Comparison of ENCODE assay signal across 8 mouse cellular contexts in genomic region chr5:100415761-100416590, GRCm38 (mm10). TPM values are rescaled to one million over a fixed set of nuclear protein-coding genes. Genes with fewer than 3 reads are reported as not detected.
A peak's percentile ranks its signal among the peaks of the same experiment; 100 is the strongest.
DNase-seq lines count a peak whose midpoint lies in the region; ATAC-seq and TF ChIP-seq lines count a peak whose summit lies in the region.

Gene Sec31a (minus strand): TSS chr5:100416234.

- peak; percentile 94 for ATAC-seq in CD4-positive, CD25-positive, alpha-beta regulatory T cell, adult 4 months
- ATAC-seq in heart, embryonic 15.5 days (replicated peaks; ENCODE audit: insufficient number of reproducible peaks, insufficient read depth, low FRiP score, low read depth): peak; percentile 97
- ATAC-seq in liver, embryonic 14.5 days (ENCODE audit: insufficient read depth): peak; percentile 95
- ATAC-seq in neural tube, embryonic 11.5 days (ENCODE audit: insufficient read depth, low FRiP score, low TSS enrichment): peak; percentile 97
- ATAC-seq in stomach, postnatal 0 days (ENCODE audit: low FRiP score, low TSS enrichment): peak; percentile 98

- DNase-seq in c-Kit-negative CD71-positive TER-119-positive erythroid progenitor cells, embryonic 14.5 days (ENCODE audit: low read depth, low spot score): peak; percentile 78
- DNase-seq in forebrain, embryonic 10.5 days (ENCODE audit: extremely low spot score, low spot score): peak; percentile 96
- peak; percentile 97 to 99 for DNase-seq in kidney, postnatal 25 days
- peak; percentile 88 for DNase-seq in liver, embryonic 14.5 days (ENCODE audit: low read depth in 3 of 3, low spot score in 3 of 3)
- DNase-seq in neural tube, embryonic 11.5 days (ENCODE audit: low spot score): peak; percentile 97
- peak; percentile 99 for DNase-seq in stomach, postnatal 0 days (ENCODE audit: low spot score)

- H3K4me1 ChIP-seq in forebrain, embryonic 10.5 days: peaks cover 18% of the 10 kb centered on the region
- H3K4me1 ChIP-seq in heart, embryonic 15.5 days (replicated peaks): peaks cover 37% of the 10 kb centered on the region
- peaks cover 12 to 17% of the 10 kb centered on the region in 2 experiments for H3K4me1 ChIP-seq in liver, embryonic 14.5 days (replicated peaks; ENCODE audit: control insufficient read depth in 2 of 2, insufficient read depth in 2 of 2, low read length in 1 of 2)
- H3K4me1 ChIP-seq in neural tube, embryonic 11.5 days (ENCODE audit: control insufficient read depth, insufficient read depth, low read length): peaks cover 4% of the 10 kb centered on the region; the same call in 1 of the 2 replicates
- no peaks in the 10 kb centered on the region; the same call in 1 of the 2 replicates for H3K4me1 ChIP-seq in stomach, postnatal 0 days (replicated peaks; ENCODE audit: control insufficient read depth, insufficient read depth)

- peak within 1 kb of the TSS; percentile 91 for H3K27ac ChIP-seq in forebrain, embryonic 10.5 days
- H3K27ac ChIP-seq in heart, embryonic 15.5 days: peak within 1 kb of the TSS; percentile 96
- peak within 1 kb of the TSS; percentile 81 for H3K27ac ChIP-seq in liver, embryonic 14.5 days
- peak within 1 kb of the TSS; percentile 83 for H3K27ac ChIP-seq in neural tube, embryonic 11.5 days (ENCODE audit: low read depth, low read length)
- peak within 1 kb of the TSS; percentile 94 for H3K27ac ChIP-seq in stomach, postnatal 0 days (replicated peaks)

- no peaks in the 10 kb centered on the region for H3K9me3 ChIP-seq in forebrain, embryonic 10.5 days
- H3K9me3 ChIP-seq in heart, embryonic 15.5 days (replicated peaks): no peaks in the 10 kb centered on the region
- H3K9me3 ChIP-seq in liver, embryonic 14.5 days (ENCODE audit: control insufficient read depth, low read length): no peaks in the 10 kb centered on the region
- H3K9me3 ChIP-seq in neural tube, embryonic 11.5 days (ENCODE audit: control insufficient read depth, low read length): no peaks in the 10 kb centered on the region
- no peaks in the 10 kb centered on the region for H3K9me3 ChIP-seq in stomach, postnatal 0 days (ENCODE audit: control insufficient read depth, low read length)

- H3K4me2 ChIP-seq in heart, embryonic 15.5 days: peak within 1 kb of the TSS; percentile 73
- peak within 1 kb of the TSS; percentile 93 for H3K4me2 ChIP-seq in liver, embryonic 14.5 days (ENCODE audit: low read depth)
- peak within 1 kb of the TSS; percentile 56 for H3K4me2 ChIP-seq in neural tube, embryonic 11.5 days (ENCODE audit: low read depth)
- peak within 1 kb of the TSS; percentile 57 for H3K4me2 ChIP-seq in stomach, postnatal 0 days (replicated peaks; ENCODE audit: low read depth)

- H3K4me3 ChIP-seq in forebrain, embryonic 10.5 days: peak within 1 kb of the TSS; percentile 87
- peak within 1 kb of the TSS; percentile 96 for H3K4me3 ChIP-seq in heart, embryonic 15.5 days
- peak within 1 kb of the TSS; percentile 84 to 87 for H3K4me3 ChIP-seq in liver, embryonic 14.5 days (ENCODE audit: insufficient read depth in 1 of 2, low read depth in 2 of 2, low read length in 2 of 2)
- H3K4me3 ChIP-seq in neural tube, embryonic 11.5 days (ENCODE audit: low read depth, low read length): peak within 1 kb of the TSS; percentile 79
- peak within 1 kb of the TSS; percentile 85 for H3K4me3 ChIP-seq in stomach, postnatal 0 days (ENCODE audit: low read depth, low read length)

- peak within 1 kb of the TSS; percentile 93 for H3K9ac ChIP-seq in heart, embryonic 15.5 days
- H3K9ac ChIP-seq in liver, embryonic 14.5 days (replicated peaks): peak within 1 kb of the TSS; percentile 79
- peak within 1 kb of the TSS; percentile 82 for H3K9ac ChIP-seq in neural tube, embryonic 11.5 days (ENCODE audit: low read length)
- peak within 1 kb of the TSS; percentile 91 for H3K9ac ChIP-seq in stomach, postnatal 0 days (ENCODE audit: low read length)

- WGBS in forebrain, embryonic 10.5 days: under 1% methylated on average over 81 of the region's 82 CpGs
- WGBS in heart, embryonic 15.5 days: under 1% methylated on average over 69 of the region's 82 CpGs
- WGBS in liver, embryonic 14.5 days (ENCODE audit: insufficient replicate concordance): under 1% methylated on average over 61 of the region's 82 CpGs
- WGBS in neural tube, embryonic 11.5 days: 0% methylated on average over 80 of the region's 82 CpGs
- WGBS in stomach, postnatal 0 days: under 1% methylated on average over 76 of the region's 82 CpGs

- 0 out of 2 replicates have a peak, but pooled peaks have one; percentile 34 for TF ChIP-seq CTCF in liver, embryonic 14.5 days (IDR thresholded peaks at IDR 0.05; ENCODE audit: low read depth)
- peak; percentile 38 for TF ChIP-seq CTCF in stomach, postnatal 0 days (IDR thresholded peaks at IDR 0.05; ENCODE audit: low read depth)

- peaks cover 37% of the 10 kb centered on the region for H3K36me3 ChIP-seq in forebrain, embryonic 10.5 days (replicated peaks)
- H3K36me3 ChIP-seq in heart, embryonic 15.5 days: peaks cover 27% of the 10 kb centered on the region
- peaks cover 15% of the 10 kb centered on the region for H3K36me3 ChIP-seq in liver, embryonic 14.5 days (replicated peaks; ENCODE audit: control insufficient read depth, insufficient read depth, low read depth)
- peaks cover 11% of the 10 kb centered on the region for H3K36me3 ChIP-seq in neural tube, embryonic 11.5 days (ENCODE audit: control insufficient read depth, insufficient read depth, low read length)
- peaks cover 11% of the 10 kb centered on the region; the same call in 1 of the 2 replicates for H3K36me3 ChIP-seq in stomach, postnatal 0 days (ENCODE audit: control insufficient read depth, insufficient read depth, low read length)

- no peak; the same call in 1 of the 2 replicates for TF ChIP-seq EP300 in liver, embryonic 14.5 days (IDR thresholded peaks at IDR 0.05; ENCODE audit: low read depth)
- peak; percentile 76 for TF ChIP-seq EP300 in stomach, postnatal 0 days (optimal IDR thresholded peaks at IDR 0.05)

- no peaks in the 10 kb centered on the region for H3K27me3 ChIP-seq in forebrain, embryonic 10.5 days (ENCODE audit: poor library complexity, severe bottlenecking)
- H3K27me3 ChIP-seq in heart, embryonic 15.5 days: no peaks in the 10 kb centered on the region
- H3K27me3 ChIP-seq in liver, embryonic 14.5 days (ENCODE audit: control insufficient read depth, insufficient read depth, low read length): no peaks in the 10 kb centered on the region
- H3K27me3 ChIP-seq in neural tube, embryonic 11.5 days (ENCODE audit: control insufficient read depth, insufficient read depth, low read length): no peaks in the 10 kb centered on the region
- no peaks in the 10 kb centered on the region for H3K27me3 ChIP-seq in stomach, postnatal 0 days (ENCODE audit: control insufficient read depth, insufficient read depth, low read length)

RNA-seq across cellular contexts. Expression of gene Sec31a, which starts in this region (rescaled TPM):
- 100 to 1,000 TPM in 1 of 2 experiments, 10 to 100 TPM in 1; 92.6 to 140 TPM for polyA plus RNA-seq in CD4-positive, CD25-positive, alpha-beta regulatory T cell, adult 4 months (2017; shearing (Covaris generic))
- 95.0 and 104 TPM in 2 replicates for polyA plus RNA-seq in forebrain, embryonic 10.5 days (2016; fragmentation: Nextera tagmentation; extraction: Ambion mirVana)
- polyA plus RNA-seq in heart, embryonic 15.5 days (2015; fragmentation: Nextera tagmentation; extraction: Ambion mirVana): 127 and 156 TPM in 2 replicates
- 48.5 and 56.2 TPM in 2 replicates for polyA plus RNA-seq in liver, embryonic 14.5 days (2012; rRNA removed)
- 43.6 and 44.8 TPM in 2 replicates for polyA plus RNA-seq in liver, embryonic 14.5 days (2014; fragmentation: Nextera tagmentation; extraction: Ambion mirVana)
- polyA plus RNA-seq in neural tube, embryonic 11.5 days (2014; fragmentation: Nextera tagmentation; extraction: Ambion mirVana): 119 and 131 TPM in 2 replicates
- polyA plus RNA-seq in stomach, postnatal 0 days (2015; fragmentation: Nextera tagmentation; extraction: Ambion mirVana): 102 and 104 TPM in 2 replicates

Comparison
In these comparisons a context has a peak if more than half of its experiments do, and no peak if none do; other contexts are left out.
1. Peak in every context shown above with its lines: DNase-seq, ATAC-seq, H3K4me3 ChIP-seq and H3K27ac ChIP-seq.